Mouse (Mus musculus) brown adipose tissue, adult 24 weeks (tissue): ENCODE measurements around the gene Rb1. TPM values are rescaled to one million over a fixed set of nuclear protein-coding genes. Genes with fewer than 3 reads are reported as not detected.

ENCODE experiments used
- H3K27ac ChIP-seq: fragments of 200-500 bp; replicated peaks from 2 replicates; pipeline ENCODE4 v1.5.1; 2012; ENCODE audit warnings: low read depth, mild to moderate bottlenecking, low read length
- H3K4me1 ChIP-seq: fragments of 200-500 bp; 2 replicates; pipeline ENCODE4 v1.6.1; 2012; ENCODE audit warnings: low read length, mixed read lengths; ENCODE audit not compliant: control insufficient read depth, insufficient read depth, insufficient read length
- H3K4me3 ChIP-seq: fragments of 200-500 bp; 2 replicates; pipeline ENCODE4 v1.5.1; 2012; ENCODE audit warnings: low read depth, mild to moderate bottlenecking, low read length, moderate library complexity; ENCODE audit not compliant: insufficient read depth
- polyA plus RNA-seq: library from polyadenylated mRNA; stranded (reverse); fragments of >200 nt; gene quantifications from 2 replicates; pipeline ENCODE4 v1.2.4, GENCODE M21; 2012; ENCODE audit not compliant: missing spikeins, insufficient read depth, insufficient read length

Rb1 gene
- polyA plus RNA-seq, 1 experiment: 41.5 TPM

DNA sequence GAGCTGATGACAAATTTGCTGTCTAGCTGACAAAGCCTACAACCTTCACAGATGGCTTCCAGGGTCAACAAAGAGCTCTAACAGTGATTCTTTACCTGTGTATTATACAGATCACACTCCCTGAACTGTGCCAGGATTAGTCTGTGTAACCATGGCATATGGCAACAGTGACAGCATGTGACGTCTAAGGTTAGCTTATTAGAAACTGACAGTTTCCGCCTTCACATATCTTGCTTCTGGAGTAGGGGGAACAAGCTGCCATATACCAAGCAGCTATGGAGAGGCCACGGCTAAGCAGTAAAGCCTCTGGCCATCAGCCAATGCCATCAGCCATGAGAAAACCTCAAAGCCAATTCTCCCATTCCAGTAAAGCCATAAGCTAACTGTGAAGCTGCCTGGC is 99.3 kb downstream of the Rb1 start:
- Histone ChIP-seq H3K4me3 (no peak overlapping the region), H3K4me1 (peaks cover 18% of the 10 kb centered on the region), H3K27ac (peak overlapping the region; percentile 67)

DNA sequence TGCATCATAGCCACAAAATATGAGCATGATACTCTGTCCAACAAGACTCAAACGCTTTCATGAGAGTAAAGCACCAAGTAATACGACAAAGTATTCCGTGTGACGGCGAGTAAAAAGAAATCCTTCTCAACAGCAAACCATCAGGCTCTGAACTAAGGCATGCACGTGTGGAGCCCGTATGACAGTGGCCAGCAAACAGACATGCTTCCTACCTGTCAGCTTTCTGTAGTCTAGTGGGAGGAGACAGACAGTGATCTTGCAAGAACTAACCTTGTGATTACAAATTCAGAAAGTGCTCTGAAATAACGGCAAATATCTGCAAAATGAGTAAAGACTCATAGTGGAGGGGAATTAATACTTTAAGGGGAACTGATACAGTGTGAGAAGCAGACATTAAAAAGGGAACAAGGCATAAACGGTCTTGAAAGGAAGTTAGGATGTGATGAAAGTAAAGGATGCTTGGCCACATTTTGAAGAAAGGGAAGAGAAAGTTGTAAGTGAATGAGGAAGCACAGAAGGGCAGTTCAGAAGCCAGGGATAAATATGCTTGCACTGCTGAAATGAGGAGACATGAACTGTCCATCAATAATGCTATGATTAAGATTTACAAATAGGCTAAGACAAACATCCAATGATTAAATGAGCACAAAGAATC is 103.2 kb downstream of the Rb1 start:
- H3K4me1 ChIP-seq: peaks cover 10% of the 10 kb centered on the region
- H3K27ac ChIP-seq: 0 out of 2 replicates have a peak overlapping the region, but pooled peaks have one; percentile 11
- H3K4me3 ChIP-seq: no peak overlapping the region

DNA sequence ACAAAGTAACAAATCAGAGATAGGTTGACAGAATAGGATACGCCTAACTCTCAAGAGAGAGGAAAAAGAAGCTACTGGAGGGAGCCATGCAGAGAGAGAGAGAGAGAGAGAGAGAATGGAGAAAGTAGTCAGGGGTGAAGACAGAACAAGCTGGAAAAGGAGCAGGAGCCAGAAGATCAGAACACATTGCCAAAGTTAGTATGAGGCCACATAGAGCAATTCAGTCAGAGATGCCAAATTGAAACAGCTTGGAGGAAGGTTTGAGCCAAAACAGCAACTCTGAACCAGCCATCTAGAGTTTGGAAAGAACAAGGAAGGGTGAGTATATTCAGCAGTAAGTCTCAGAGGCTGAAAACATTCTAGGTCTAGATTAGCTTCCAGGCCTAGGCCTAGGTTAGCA is 108.6 kb downstream of the Rb1 start:
- Histone ChIP-seq H3K27ac (peak overlapping the region; percentile 94), H3K4me1 (no peaks in the 10 kb centered on the region), H3K4me3 (no peak overlapping the region)

DNA sequence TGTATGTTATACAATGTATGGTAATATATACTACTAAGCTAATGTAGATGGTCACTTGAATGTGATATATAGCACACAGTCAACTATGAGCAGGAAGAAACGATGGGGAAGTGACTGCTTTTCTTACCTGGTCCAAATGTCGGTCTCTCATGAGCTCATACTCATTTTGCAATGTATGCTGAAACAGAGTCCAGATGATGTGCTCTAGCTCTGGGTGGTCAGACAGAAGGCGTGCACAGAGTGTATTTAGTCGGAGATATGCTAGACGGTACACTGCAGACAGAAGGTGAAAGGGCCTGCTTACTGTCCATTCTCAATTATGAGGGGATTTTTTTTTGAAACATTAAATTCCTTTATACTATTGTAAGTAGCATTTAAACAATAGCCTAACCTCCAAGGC is 114.1 kb downstream of the Rb1 start:
- H3K4me3 ChIP-seq: no peak overlapping the region
- peak overlapping the region; percentile 98 for H3K27ac ChIP-seq
- peaks cover 13% of the 10 kb centered on the region for H3K4me1 ChIP-seq

DNA sequence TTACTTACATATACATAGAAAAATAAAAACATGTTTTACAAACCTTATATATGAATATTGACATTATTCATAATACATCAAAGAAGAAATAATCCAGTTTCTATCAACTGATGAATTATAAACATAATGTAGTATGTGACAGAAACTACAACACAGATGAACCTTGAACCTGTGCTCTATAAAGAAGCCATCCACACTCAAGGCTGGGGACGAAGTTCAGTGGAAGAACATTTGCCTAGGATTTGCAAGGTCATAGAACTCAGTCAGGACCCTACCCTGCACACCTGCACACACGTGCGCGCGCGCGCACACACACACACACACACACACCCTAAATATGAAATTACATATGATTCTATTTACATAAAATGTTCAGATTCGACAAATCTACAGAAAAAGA is 115.4 kb downstream of the Rb1 start:
- H3K27ac ChIP-seq: peak overlapping the region; percentile 29; the same call in 1 of the 2 replicates
- H3K4me1 ChIP-seq: peaks cover 13% of the 10 kb centered on the region
- H3K4me3 ChIP-seq: no peak overlapping the region

DNA sequence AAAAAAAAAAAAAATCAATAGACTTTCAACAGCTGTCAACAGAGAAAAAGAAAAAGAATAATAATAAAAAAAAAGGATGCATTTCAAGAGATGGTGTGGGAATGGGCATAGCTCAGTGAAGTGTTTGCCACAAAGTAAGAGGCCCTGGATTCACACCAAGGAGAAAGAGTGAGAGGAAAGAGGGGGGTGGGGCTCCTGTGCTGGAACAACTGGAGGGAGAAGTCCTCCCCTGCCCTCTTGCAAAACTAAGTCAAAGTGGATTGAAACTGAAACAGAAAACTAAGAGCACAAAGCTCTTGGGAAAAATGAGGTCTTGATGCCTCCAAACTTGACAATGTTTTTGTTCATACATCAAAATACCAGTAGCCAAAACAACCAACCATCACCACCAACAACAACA is 116.4 kb downstream of the Rb1 start:
- Histone ChIP-seq H3K4me1 (peaks cover 13% of the 10 kb centered on the region), H3K4me3 (no peak overlapping the region), H3K27ac (peak overlapping the region; percentile 82)

DNA sequence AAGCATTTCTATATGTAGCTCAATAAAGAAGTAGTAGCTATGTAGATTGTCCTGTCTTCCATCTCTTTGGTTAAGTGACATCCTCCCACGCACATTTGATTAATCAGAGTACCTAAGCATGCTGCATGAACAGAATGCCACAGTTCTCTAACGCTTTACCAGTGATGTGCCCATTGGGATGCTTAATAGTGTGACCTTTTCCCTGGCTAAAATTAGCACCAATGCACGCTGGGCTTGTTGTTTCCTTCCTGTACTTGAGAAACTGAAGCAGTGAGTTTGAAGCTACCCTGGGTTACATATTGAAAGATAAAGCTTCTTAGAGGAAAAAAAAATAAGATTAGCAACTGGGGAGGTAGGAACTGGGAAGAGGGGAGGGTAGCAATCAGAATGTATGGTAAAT is 121.6 kb downstream of the Rb1 start:
- Histone ChIP-seq H3K27ac (no peak overlapping the region), H3K4me1 (peaks cover 4% of the 10 kb centered on the region), H3K4me3 (no peak overlapping the region)

DNA sequence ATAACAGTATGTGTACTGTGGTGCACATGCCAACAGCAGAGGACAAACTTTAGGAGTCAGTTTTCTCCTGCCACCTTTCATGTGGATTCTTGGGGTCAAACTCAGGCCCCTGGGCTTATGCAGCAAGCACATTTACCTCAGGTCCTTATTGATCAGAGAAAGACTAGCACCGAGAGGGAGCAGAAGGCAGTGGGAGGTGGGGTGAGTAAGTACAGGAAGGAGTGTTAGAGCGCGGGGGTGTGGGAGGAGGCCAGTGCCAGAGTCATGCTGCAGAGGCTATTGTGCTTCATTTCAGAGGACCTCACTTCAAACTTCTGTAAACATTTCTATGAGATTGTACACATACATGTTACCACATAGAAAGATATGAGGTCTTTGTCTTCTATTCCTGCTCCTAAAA is 124.2 kb downstream of the Rb1 start:
- no peak overlapping the region for H3K27ac ChIP-seq
- peaks cover 6% of the 10 kb centered on the region for H3K4me1 ChIP-seq
- no peak overlapping the region for H3K4me3 ChIP-seq

DNA sequence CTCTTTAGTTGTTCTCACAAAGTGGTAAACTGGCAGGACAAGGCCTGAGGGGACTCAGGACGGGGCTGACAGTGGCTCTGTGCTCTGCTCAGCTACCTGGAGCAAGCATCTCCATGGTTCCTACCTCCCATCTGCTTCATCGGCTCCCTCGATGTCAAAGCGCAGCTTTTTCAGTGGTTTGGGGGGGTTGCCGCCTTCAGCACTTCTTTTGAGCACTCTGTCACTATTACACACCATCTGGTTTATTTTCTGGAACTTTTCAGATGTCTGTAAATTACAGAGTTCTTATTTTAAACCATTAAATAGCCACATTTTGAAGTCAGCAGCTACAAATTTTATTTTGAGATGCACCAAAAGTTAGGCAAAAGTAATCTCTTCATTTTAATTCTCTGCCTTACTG is 126.6 kb downstream of the Rb1 start:
- peaks cover 6% of the 10 kb centered on the region for H3K4me1 ChIP-seq
- no peak overlapping the region for H3K27ac ChIP-seq
- no peak overlapping the region for H3K4me3 ChIP-seq

DNA sequence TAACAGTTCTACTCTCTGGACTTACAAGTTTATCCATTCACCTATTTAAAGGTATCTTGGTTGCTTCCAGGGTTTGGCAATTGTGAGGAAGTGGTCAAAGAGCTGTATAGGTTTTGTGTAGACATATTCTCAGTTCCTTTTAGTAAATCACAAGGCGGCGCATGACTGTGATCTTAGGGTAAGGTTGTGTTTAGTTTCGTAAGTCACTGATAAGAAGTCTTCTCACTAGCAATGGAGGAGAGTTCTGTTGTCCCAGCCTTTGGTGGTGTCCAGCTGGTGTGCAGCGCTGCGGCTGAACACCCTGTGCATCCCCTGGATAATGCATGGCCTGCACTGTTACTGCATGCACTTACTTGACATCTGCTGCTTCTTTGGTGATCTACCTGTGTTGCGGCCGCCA is 138.7 kb downstream of the Rb1 start:
- no peak overlapping the region for H3K27ac ChIP-seq
- no peak overlapping the region for H3K4me3 ChIP-seq
- no peaks in the 10 kb centered on the region for H3K4me1 ChIP-seq

DNA sequence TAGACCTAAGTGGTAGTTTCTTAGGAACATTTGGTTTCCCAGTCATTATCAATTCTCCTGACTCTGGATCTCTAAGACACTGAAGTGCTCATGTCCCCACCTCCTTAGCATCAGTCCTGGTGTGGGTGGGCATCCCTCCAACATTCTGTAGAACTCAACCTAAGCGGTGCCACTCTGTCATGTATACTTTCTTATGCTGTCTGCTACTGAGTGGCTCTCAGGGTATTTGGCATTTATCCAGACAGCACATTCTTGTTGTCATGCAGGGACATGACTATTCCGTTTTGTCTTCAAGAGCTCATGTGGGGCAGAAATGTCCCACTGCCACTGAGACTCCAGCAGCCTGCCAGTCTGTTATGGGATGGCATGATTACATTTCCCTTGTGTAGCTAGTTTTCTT is 144.5 kb downstream of the Rb1 start:
- H3K4me1 ChIP-seq: peaks cover 32% of the 10 kb centered on the region
- no peak overlapping the region for H3K4me3 ChIP-seq
- no peak overlapping the region for H3K27ac ChIP-seq

DNA sequence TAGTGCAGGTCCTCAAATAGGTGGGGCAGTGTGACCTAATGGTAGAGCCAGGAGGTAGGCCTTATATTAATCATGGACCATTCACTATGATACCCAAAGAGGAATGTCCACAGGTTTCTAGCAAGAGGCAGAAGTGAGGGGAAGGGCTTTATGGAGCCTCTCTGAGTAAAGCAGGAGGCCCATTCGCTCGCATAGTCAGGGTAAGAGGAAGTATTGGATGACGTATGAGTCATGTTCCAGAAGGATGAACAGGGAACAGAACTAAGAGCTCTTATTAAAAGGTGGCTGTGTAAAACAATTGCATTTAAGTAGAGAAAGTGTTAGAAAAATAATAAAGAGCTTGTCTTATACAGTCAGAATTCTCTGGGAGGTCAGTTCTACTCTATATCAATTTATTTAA is 145.0 kb downstream of the Rb1 start:
- peaks cover 37% of the 10 kb centered on the region for H3K4me1 ChIP-seq
- H3K4me3 ChIP-seq: no peak overlapping the region
- 0 out of 2 replicates have a peak overlapping the region, but pooled peaks have one; percentile 5 for H3K27ac ChIP-seq

DNA sequence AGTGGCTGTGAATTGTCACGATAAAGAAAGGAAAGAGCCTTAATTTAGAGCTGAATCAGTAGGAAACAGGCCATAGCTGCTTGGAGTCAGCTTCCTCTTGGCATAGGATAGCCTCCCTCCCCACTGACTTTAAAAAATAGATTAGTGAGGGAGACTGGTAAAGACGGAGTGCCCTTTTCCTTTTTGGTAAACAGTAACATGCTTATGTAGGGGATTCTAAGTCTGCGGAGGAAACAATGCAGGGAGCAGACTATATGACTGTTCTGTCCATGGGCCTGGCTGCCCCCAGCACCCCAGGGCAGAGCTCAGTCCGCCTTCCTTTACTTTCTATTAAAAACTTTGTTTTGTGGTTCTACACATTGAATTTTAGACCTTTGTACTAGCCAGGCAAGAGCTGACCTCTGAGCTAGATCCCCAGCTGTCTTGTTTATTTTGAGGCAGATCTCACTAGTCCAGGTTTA is 146.4 kb downstream of the Rb1 start:
- H3K27ac ChIP-seq: peak overlapping the region; percentile 94
- no peak overlapping the region for H3K4me3 ChIP-seq
- peaks cover 47% of the 10 kb centered on the region for H3K4me1 ChIP-seq

DNA sequence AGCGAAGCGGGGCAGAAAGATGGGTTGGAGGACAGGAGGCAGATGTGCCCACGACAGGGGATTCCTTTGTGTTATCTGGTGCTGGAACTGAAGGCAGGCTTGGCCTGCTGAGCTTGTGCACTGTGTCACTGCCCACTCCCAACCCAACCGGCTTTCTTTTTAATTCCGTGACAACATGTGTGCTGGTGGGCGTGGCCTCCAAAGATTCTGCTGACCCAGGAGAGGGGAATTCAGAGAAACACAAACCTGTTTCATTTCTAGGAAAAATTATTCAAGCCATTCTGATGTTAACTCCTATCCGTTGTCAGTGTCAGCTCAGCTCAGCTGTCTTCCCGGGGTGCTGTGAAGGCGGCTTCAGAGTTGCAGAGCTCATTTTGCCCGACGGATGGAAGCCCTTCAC is 147.7 kb downstream of the Rb1 start:
- peaks cover 55% of the 10 kb centered on the region for H3K4me1 ChIP-seq
- peak overlapping the region; percentile 94 for H3K27ac ChIP-seq

DNA sequence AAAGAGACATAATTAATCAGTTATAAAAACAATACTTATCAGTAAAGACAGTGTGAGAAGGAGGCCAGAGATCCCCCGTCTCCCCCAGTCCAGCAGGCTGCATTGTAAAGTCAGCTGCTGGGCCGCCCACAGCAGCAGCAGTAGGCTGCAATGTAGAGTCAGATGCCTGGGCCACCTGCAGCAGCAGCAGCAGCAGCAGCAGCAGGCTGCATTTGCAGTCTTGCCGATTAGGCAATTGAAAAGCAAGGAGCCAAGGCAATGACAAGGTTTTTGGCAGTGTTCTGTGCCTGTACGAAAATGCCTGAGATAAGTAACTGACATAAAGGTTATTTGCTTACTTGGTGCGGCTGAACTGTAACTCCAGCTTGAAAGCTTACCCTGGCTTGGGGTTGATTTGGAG is 149.4 kb downstream of the Rb1 start:
- Histone ChIP-seq H3K4me1 (peaks cover 70% of the 10 kb centered on the region), H3K27ac (peak overlapping the region; percentile 90), H3K4me3 (no peak overlapping the region)

More for the DNA sequence above, 147.7 kb downstream of the Rb1 start:
- H3K4me3 ChIP-seq: no peak overlapping the region

DNA sequence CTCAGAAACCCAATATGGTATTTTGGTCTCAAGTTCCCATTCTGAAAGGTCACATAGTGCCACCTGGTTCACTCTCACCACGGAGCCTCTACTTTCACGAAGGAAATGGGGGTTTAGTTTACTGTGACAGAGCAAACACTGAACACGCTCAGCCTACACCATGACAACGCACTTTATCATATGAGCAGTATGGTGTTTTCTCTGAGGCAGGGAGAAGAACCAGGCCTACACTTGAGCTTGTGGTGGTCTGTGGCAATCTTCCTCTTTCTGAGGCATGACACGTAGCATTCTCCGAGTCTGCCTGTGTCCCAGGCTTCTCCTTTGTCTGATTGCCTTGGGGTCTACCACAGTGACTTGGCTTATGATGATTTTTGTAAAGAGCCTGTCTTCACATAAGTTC is 149.8 kb downstream of the Rb1 start:
- H3K4me1 ChIP-seq: peaks cover 71% of the 10 kb centered on the region
- H3K27ac ChIP-seq: peak overlapping the region; percentile 25; the same call in 1 of the 2 replicates

More for the DNA sequence above, 149.8 kb downstream of the Rb1 start:
- H3K4me3 ChIP-seq: no peak overlapping the region
